Mouse (Mus musculus) cortical plate, adult 2 months (tissue): ENCODE data around the gene St3gal5. TPM values are rescaled to one million over a fixed set of nuclear protein-coding genes. Genes with fewer than 3 reads are reported as not detected.

Experiments used
- H3K27ac ChIP-seq: fragments of 200-500 bp; 2 replicates; pipeline ENCODE4 v1.5.1; 2012; ENCODE audit warnings: low read length, control low read depth, inconsistent platforms; ENCODE audit not compliant: insufficient read depth
- H3K4me1 ChIP-seq: fragments of 200-500 bp; 2 replicates; pipeline ENCODE4 v1.6.1; 2011; ENCODE audit warnings: low read length; ENCODE audit not compliant: control insufficient read depth, insufficient read depth
- H3K4me3 ChIP-seq: fragments of 200-500 bp; 2 replicates; pipeline ENCODE4 v1.5.1; 2011; ENCODE audit warnings: mild to moderate bottlenecking, low read length, control low read depth; ENCODE audit not compliant: insufficient read depth
- CTCF ChIP-seq: fragments of 200-500 bp; IDR thresholded peaks from 2 replicates; pipeline ENCODE4 v1.5.1; 2011; ENCODE audit warnings: mild to moderate bottlenecking, control low read depth, low read length; ENCODE audit not compliant: insufficient read depth; ENCODE audit errors: extremely low read depth
- POLR2A ChIP-seq: fragments of 200-500 bp; IDR thresholded peaks from 2 replicates; pipeline ENCODE4 v1.6.1; 2011; ENCODE audit warnings: mild to moderate bottlenecking, low read length, control low read depth; ENCODE audit not compliant: insufficient read depth; ENCODE audit errors: extremely low read depth
- polyA plus RNA-seq: library from polyadenylated mRNA; depleted of rRNA; stranded (reverse); fragments of >200 nt; gene quantifications from 2 replicates; pipeline ENCODE4 v1.2.3, GENCODE M21; 2012

The St3gal5 gene
- polyA plus RNA-seq, 1 experiment, result 126 TPM

DNA sequence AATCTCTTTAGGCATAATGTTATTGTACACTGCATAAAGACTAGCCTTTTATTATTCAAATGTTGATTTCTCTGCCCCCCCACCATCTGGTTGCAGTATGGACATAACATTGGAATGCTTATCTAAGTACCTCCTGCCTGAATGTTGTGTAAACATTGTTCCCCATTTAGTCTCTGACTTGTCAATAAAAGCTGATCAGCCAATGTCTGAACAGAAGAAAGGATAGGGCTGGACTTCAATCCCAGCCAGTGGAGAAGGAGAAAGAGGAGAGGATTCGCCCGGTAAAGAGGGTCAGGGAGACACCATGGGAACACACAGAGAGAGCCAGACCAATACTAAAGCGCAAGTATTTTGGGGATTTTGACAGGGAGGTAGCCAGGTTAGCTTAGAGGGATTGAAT is 78.0 kb downstream of the St3gal5 start:
- no peak overlapping the region for H3K4me3 ChIP-seq
- H3K4me1 ChIP-seq, result no peaks in the 10 kb centered on the region
- no peak overlapping the region for H3K27ac ChIP-seq
- TF ChIP-seq POLR2A (no peak), CTCF (no peak)

- no peak overlapping the region for H3K27ac ChIP-seq
- H3K4me1 ChIP-seq, result no peaks in the 10 kb centered on the region
- TF ChIP-seq CTCF (no peak), POLR2A (no peak)
- H3K4me3 ChIP-seq, result no peak overlapping the region
Measured at GRCm38 (mm10) chr6:72176004-72176403, 78.6 kb downstream of the St3gal5 start.

GRCm38 (mm10) chr6:72177417-72177816 is 80.0 kb downstream of the St3gal5 start:
- TF ChIP-seq POLR2A (no peak), CTCF (no peak)
- no peak overlapping the region for H3K4me3 ChIP-seq
- H3K4me1 ChIP-seq, result no peaks in the 10 kb centered on the region
- H3K27ac ChIP-seq, result no peak overlapping the region

- H3K4me3 ChIP-seq, result no peak overlapping the region
- TF ChIP-seq CTCF (no peak), POLR2A (no peak)
- no peak overlapping the region for H3K27ac ChIP-seq
- no peaks in the 10 kb centered on the region for H3K4me1 ChIP-seq
Measured at GRCm38 (mm10) chr6:72179006-72179405, 81.6 kb downstream of the St3gal5 start.

- TF ChIP-seq POLR2A, result no peak
- no peak for TF ChIP-seq CTCF
- H3K4me3 ChIP-seq, result no peak overlapping the region
- H3K27ac ChIP-seq, result no peak overlapping the region
Measured at GRCm38 (mm10) chr6:72179562-72180502, 82.4 kb downstream of the St3gal5 start.

GRCm38 (mm10) chr6:72184576-72184975 is 87.2 kb downstream of the St3gal5 start:
- no peak overlapping the region for H3K4me3 ChIP-seq
- no peaks in the 10 kb centered on the region for H3K4me1 ChIP-seq
- TF ChIP-seq POLR2A, result no peak
- no peak for TF ChIP-seq CTCF
- H3K27ac ChIP-seq, result no peak overlapping the region

More at GRCm38 (mm10) chr6:72179562-72180502, 82.4 kb downstream of the St3gal5 start:
- H3K4me1 ChIP-seq, result no peaks in the 10 kb centered on the region

DNA sequence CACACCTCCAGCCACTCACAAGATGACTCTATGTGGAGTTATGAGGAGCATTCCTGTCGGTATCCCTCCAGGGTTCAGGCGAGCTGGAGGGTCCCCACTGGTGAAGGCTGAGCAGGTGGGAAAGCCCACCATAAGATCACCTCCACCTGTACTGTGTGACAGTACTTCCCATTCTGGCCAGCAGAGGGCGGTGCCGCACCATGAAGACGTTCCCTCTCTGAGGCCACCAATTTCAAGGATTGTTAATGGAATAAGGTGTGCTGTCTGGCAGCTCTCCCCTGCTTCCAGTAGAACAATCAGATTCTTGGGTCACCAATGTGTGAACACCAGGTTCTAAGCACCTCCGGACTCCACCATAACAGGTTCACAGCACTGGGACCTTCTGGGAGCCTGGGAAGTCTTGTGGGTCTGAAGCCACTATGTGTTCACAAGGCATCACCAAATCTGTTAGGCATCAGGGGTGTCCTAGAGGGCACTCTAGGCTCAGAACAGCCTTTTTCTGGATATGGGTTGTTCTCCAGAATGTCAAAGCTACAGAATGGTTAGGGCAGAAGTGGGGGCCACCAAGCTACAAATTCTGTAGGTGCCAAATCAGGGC is 88.6 kb downstream of the St3gal5 start:
- Histone ChIP-seq H3K4me3 (no peak overlapping the region), H3K27ac (no peak overlapping the region), H3K4me1 (no peaks in the 10 kb centered on the region)
- TF ChIP-seq CTCF, result peak; percentile 99
- no peak for TF ChIP-seq POLR2A

DNA sequence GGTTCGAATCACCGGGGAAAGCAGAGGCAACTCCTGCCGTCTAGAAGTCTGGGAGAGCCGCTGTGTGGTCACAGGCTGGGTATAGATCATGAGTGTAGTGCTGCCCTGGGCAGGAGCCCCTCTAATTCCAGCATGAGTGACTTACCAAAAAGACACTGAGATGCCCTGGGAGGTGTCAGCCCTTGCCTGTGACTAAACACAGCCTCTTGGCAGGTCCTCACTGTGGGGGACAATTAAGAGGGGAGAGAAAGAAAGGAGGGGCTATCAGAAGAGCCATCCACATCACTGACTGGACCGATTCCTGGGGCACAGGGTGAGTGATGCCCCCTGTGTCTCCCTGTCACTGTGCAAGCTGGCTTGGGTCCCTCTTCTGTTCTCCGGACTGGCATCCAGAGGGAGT is 89.4 kb downstream of the St3gal5 start:
- no peak overlapping the region for H3K27ac ChIP-seq
- no peak for TF ChIP-seq CTCF
- H3K4me1 ChIP-seq, result no peaks in the 10 kb centered on the region
- H3K4me3 ChIP-seq, result no peak overlapping the region

GRCm38 (mm10) chr6:72189061-72189863 is 91.9 kb downstream of the St3gal5 start:
- H3K4me3 ChIP-seq, result no peak overlapping the region
- no peak for TF ChIP-seq POLR2A
- no peak for TF ChIP-seq CTCF
- no peaks in the 10 kb centered on the region for H3K4me1 ChIP-seq
- no peak overlapping the region for H3K27ac ChIP-seq

DNA sequence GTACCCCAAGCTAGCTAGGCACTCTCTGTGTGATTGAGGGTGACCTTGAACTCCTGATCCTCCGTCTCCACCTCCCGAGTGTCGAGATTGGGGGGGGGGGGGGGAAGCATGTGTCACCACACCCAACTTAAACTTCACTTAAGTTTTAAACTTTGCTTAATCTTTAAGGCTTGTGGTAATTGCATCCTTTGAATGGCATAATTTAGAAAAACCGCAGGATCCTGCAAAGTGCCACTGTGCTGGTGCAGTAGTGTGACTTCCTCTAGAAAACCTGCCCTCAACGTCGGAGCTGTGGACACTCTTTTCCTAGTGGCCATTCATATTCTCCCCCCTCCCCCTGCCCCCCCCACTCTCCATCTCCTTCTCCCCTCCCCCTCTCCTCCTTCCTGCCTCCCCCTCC is 92.7 kb downstream of the St3gal5 start:
- Histone ChIP-seq H3K4me3 (no peak overlapping the region), H3K27ac (no peak overlapping the region), H3K4me1 (no peaks in the 10 kb centered on the region)
- no peak for TF ChIP-seq POLR2A
- TF ChIP-seq CTCF, result no peak

- Histone ChIP-seq H3K4me3 (no peak overlapping the region), H3K27ac (no peak overlapping the region), H3K4me1 (no peaks in the 10 kb centered on the region)
- TF ChIP-seq POLR2A (no peak), CTCF (no peak)
Measured at GRCm38 (mm10) chr6:72190577-72190976, 93.2 kb downstream of the St3gal5 start.
